Mouse (Mus musculus): ENCODE data around the gene Nup210. TPM values are rescaled to one million over a fixed set of nuclear protein-coding genes. Genes with fewer than 3 reads are reported as not detected.

Nup210 gene
- total RNA-seq, 1 experiment from 2014 or later = 9.4 TPM

Other genes with a start within 250 kb of the Nup210 start
- gene Iqsec1, start 128.1 kb downstream of the Nup210 start, total RNA-seq (2021) = 86.8 and 88.7 TPM in 2 replicates
- 6.3 and 7.4 TPM in 2 replicates for gene Hdac11, start 39.8 kb upstream of the Nup210 start, total RNA-seq (2021)
- 32.3 and 38.2 TPM in 2 replicates for gene Fbln2, start 95.6 kb upstream of the Nup210 start, total RNA-seq (2021)